Mouse (Mus musculus): Measurements from ENCODE around the gene Lbx2.

Lbx2 gene

DNA sequence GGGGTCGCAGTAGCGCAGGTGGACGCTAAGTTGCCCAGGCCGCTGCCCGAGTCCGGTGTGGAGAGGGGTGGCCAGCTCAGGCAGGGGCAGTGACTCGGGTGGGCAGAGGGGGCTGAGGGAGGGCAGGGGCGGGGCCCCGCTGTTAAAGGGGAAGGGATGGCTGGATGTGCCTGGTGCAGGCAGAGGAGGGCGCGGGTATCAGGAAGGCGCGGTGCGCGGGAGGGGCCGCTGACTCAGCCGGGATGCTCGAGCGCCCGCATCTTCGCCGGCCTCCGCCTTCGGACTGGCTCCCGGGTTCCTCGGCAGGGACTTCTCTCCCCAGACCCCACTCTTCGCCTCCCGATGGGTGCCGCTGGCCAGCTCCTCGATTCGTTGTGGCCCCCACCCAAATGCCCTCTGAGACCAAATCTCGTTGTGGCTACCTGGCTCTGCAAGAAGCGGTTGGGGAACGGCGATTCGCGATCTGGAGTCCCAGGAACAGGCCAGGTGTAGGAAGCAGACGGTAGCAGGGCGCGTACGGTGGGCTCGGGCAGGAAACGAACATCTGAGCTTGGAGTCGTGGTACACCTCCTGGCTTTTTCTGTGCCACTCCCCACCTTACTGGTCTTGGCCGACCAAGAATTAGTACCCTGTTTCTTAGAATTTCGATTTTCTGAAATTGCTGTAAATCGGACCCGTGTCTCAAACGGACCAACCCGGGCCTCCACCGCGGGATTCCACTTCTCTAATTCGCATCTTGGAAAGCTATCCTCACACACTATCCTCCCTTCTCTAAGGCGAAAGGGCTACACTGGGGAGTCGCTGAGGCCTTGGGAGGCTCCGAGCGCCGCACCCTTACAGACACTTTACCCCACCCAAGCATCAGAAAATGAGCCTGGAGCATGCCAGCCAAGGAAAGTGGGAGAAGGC is 15.6 kb upstream of the Lbx2 start:
- no peak for DNase-seq (ENCODE audit: low spot score)

DNA sequence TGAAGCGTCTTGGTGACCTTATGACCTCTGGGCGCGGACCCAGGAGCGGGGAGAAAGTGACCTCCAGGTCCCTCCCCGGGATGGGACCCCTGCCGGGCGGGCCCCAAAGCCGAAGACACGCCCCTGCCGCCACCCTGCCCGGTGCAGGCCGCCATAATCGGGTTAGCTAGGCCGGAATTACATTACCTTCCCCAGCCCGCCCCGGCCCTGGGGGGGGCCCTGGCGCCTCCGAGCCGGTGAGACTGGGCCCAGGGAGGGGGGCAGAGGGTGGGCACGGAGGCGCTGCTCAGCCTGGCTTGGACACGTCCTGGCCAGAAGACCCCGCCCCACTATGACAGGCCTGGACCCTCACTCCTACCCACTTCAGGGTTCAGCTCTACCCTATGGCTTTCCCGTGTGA is 14.9 kb upstream of the Lbx2 start:
- DNase-seq (ENCODE audit: low spot score), result peak; percentile 69

DNA sequence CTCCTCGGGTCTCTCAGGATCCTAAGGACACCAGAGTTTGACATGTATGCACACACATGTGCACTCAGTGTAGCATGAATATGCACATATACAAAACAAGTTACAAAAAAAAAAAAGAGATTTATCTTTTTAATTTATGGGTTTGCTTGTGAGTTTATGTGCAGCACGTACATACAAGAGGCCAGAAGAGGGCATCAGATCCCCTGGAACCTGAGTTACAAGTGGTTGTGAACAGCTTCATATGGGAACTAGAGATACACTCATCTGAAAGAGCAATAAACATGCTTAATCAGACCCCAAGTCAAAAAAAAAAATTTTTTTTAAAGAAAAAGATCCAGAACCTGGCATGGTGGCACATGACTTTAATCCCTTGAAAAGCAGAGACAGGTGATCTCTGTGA is 11.2 kb upstream of the Lbx2 start:
- no peak for DNase-seq (ENCODE audit: low spot score)

DNA sequence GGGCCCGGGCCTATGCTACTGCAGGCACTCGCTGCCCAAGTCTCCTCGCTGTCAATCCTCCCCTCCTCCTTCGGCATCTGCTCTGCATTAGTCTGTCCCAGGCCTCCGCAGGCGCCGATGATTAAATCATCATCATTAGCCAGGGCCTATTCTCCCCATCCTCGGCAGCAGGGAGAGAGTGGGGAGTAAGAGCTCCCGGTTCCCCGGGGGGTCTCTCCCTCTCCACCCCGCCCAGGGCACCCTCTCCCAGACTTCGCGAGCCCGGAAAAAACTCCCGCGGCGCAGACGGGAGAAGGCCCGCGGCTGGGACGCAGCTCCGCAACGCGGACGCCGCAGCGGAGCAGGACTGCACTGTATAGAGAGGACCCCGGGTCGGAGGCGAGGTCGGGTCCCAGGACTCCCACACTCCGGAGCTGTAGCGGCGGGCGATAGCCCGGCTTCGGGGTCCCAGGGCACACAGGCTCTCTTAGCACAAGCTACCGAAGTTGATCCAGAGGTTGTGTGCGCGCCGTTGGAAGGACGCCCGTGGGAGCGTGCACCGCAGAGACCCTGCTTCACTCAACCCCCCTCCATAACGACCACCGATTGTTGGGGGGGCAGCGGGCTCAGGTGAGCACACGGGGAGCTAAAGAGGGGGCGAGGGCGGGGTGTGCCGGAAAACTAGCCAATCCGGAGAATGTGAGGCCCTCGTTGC is 8.4 kb upstream of the Lbx2 start, which contains the start of gene Pcgf1:
Gene Pcgf1, plus strand, starts transcription at position 240 of the 694 bp plus-strand sequence.
- peak; percentile 64 for DNase-seq (ENCODE audit: low spot score)

DNA sequence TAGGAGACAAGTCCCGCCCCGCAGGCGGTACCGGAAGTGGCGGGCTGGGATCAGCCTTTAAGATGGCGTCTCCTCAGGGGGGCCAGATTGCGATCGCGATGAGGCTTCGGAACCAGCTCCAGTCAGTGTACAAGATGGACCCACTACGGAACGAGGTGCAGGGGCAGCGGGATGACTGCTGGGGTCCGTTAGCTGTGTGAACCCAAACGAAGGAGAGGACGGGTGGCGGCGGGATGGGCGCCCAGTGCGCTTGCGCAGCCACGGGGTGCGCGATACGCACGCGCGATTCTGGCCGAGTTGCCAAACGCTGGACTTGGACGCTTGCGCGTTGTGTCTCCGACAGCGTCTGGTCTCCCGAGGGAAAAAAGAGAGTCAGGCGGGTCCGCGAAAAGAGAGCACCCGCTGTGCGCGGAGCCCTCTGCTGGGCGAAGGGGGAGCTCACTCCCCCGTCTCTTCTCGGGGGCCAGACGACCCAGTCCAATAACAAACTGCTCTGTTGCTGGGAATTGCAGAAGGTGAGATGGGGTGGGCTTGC is 7.8 kb upstream of the Lbx2 start:
- peak; percentile 100 for DNase-seq (ENCODE audit: low spot score)

DNA sequence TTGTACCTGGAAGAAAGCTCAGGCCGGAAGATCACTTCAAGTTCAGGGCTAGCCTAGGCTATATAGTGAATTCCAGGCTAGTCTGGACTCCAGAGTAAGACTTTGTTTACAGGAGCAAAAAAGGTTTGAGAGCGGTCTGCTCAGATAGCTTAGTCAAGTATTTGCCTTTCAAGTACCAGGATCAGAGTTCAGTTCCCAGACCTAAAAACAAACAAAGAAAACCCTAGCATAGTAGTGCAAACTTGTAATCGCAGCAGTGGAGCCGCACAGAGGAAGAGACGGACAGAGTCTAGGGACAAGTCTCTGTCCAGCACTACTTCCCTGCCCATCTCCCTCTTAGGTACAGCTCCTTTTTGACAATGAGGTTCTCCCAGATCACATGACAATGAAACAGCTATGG is 6.0 kb upstream of the Lbx2 start:
- no peak for DNase-seq (ENCODE audit: low spot score)

DNA sequence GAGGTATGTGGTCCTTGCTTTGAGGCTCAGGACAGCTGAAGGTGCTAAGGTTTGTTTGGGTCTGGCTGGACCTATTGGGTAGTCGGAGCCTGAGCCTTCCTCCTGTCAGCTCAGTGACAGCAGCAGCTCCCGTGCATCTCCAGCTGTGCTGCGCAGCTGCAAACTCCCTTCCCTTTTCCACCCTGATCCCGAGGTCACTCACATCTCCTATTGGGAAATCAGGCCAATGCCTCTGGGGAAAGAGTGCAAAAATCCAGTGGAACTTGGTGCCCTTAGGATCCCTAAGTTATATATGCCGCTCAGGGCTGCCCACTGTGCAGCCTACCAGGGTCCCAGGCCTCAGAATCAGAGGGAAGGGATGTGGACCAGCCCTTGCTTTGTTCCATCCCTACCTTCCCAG is 2.7 kb upstream of the Lbx2 start:
- no peak for DNase-seq (ENCODE audit: low spot score)

DNA sequence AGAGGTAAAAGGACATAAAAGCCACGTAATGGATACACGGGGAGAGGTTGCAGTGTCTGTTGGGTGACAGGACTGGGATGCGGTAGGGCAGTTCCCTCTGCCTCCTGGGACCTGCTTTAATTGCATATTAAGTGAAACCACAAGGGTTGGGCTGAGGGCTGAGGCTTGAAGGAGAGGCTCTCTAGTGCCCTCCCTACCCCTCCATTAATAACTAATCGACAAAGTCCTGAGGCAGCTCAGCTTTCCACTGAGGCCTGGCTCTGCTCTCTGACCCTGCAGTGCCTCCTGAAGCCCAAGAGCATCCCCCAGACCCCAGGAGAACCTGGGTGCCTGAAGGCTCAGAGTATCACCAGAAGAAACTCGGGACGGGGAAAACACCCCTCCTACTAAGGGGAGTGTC is 1.7 kb upstream of the Lbx2 start:
- no peak for DNase-seq (ENCODE audit: low spot score)

DNA sequence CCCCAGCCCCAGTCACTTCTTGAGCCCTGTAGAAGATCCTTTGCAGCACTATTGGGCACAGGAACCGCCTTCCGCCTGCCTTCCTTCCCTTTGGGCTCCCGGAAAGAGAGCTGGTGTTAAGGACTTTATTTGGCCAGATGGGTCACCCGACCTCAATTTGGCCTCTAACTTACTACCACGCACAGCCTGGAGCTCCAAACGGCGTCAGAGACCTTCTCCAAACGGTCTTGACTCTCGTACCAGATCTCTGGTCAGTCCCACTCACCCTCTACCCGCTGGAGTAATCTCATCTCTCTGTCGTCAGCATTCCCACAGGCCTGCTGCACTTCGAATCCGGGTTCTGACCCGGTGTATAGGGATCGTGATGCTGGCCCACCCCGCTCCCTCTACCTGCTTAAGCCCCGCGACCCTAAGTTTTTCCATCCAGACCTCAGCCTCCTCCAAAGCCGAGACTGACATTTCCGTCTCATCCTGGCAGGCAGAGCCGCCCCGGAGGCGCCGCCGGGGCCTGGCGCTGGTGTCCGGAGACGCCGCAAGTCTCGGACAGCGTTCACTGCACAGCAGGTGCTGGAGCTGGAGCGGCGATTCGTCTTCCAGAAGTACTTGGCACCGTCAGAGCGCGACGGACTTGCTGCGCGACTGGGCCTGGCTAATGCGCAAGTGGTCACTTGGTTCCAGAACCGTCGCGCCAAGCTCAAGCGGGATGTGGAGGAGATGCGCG is 1.2 kb downstream of the Lbx2 start:
- peak; percentile 63 for DNase-seq (ENCODE audit: low spot score)

DNA sequence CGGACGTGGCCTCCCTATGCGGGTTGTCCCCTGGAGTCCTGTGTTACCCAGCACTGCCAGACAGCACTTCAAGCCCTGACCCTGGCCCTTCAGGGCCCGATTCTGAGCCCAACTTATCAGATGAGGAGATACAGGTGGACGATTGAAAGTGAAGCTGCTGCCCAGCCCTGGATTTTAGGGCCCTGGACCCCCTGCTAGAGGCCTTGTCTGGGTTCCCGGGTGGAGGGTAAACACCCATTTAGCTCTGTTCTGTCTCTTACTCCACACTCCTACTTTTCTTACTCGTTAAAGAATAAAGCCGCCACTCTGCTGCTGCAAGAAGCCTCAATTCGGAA is 1.7 kb downstream of the Lbx2 start:
- DNase-seq (ENCODE audit: low spot score), result no peak

DNA sequence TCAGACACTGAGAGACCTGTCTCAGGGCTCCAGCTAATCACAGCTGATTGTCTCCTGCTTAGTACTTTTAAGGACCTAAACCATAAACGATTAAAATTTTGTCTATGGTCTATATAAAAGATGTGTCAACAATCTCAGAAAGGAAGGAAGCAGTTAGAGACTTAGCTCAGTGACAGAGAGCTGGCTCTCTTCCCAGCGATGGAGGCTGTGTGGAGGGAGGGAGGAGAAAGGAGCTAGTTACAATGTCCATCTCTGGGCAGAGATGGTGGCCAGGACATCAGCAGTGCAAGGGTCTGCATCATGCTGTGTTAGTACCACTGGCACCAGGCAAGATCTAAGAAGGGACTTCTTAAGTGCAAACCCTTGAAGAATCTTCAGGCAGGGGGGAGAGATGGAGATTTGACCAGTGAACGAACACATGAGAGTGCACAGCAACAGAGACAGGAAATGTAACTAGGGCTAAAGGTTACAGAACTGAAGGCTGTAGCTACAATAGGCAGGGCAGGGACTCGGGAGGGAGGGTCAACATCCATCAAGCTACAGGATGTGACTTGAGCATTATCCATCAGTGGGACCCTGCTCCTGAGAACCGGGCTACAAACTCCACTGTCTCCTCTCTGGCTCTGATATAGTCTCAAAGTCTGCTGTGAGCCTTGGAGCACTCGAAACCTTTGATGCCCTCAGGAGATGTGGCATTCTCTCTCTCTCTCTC is 6.4 kb downstream of the Lbx2 start:
- DNase-seq (ENCODE audit: low spot score), result no peak

DNA sequence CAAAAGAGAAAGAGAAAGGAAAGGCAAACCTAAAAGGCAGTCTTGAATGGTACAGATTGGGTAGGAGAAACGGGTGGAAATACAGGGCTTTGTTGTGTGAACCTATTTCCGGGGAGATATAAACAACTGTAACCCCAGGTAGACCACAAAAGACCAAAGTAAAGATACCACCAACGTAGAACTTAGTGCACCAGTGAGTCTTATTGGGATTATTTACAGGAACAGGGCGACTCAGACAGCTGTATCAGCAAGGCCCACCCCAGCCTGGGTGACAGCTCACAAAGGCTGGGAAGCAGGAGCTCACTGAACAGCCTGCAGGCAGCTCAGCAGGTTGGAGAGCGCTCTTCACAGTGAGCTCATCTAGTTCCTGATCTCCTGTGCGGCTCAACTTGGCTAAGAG is 9.8 kb downstream of the Lbx2 start:
- DNase-seq (ENCODE audit: low spot score), result no peak

DNA sequence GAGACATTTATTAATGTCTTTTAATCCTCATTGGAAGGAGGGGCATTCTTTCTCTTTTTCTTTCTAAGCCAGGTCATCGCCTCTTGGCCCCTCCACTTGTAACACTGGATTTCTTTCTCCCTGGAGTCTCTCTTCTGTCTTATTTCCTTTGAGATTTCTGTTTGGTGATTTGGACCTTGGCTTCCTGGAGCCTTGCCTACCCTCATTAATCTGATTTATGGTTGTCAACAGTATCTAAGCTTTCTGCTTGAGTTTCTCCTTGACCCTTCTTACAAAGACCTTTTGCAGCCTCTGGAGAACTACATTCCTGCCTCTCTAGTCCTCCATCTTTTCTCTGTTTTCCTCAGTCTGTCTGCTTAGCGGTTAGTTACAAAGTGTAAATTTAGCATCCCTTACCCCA is 12.2 kb downstream of the Lbx2 start:
- DNase-seq (ENCODE audit: low spot score), result no peak

DNA sequence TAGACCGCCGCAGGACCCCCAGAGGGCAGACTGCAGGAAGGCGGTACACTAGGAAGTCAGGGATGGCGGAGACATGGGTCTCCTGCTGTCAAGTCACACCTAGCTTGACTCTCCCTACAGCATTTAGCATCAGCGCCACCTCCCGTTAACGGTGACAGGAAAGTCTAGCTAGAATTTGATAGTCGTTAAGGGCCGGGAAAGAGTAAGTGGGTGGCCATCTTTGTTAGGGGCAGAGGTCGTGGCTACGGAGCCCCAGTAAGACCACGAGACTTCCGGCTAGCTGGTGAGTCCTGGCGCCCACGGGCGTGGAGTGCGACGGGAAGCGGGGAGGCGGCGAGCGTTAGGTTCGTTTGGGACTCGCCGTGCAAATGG is 15.1 kb downstream of the Lbx2 start, which contains the start of the genes Ccdc142 and Gm42688:
Gene Ccdc142, plus strand, starts transcription at position 286 of the 372 bp plus-strand sequence.
Gene Gm42688, plus strand, starts transcription at position 302 of the 372 bp plus-strand sequence.
- peak; percentile 90 for DNase-seq (ENCODE audit: low spot score)

DNA sequence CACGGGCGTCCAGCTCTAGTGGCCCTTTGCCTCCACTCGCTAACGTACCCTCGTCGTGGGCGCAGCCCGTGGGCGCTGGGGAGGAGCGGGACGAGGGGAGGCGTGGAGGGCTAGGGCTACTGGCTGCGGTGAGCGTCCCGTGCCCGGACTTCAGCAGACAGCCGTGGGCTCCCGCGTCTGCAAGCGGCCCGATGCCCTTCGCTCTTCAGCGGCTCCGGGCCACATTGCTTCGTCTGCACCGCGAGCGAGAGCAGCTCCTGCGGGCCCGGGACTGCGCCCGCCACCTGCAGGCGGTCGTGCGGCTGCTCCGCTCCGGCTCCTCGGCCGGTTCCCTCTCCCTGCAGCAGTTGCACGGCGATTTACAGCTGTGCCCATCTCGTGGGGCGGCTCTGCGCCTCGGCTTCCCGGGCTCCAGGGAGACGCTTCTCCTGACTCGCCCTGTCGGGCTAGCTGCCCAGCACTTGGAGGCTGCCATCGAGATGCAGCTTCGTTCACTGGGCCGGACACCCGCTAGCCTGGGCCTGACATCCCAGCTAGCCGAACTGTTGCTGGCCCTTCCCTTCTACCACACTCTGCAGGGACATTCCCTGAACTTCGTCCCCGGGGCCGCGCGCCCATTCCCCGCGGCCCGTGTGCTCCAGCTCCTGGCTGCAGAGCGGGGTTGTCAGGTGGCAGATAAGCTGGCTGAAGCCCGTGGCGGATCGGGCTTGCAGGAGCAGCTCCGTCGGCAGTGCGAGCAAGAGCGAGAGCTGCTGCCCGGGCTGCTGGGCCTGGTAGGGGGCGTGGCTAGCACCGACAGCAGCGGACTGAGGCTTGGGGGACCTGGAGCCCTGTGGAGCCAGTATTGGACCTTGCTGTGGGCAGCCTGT is 15.8 kb downstream of the Lbx2 start:
- DNase-seq (ENCODE audit: low spot score), result peak; percentile 80

DNA sequence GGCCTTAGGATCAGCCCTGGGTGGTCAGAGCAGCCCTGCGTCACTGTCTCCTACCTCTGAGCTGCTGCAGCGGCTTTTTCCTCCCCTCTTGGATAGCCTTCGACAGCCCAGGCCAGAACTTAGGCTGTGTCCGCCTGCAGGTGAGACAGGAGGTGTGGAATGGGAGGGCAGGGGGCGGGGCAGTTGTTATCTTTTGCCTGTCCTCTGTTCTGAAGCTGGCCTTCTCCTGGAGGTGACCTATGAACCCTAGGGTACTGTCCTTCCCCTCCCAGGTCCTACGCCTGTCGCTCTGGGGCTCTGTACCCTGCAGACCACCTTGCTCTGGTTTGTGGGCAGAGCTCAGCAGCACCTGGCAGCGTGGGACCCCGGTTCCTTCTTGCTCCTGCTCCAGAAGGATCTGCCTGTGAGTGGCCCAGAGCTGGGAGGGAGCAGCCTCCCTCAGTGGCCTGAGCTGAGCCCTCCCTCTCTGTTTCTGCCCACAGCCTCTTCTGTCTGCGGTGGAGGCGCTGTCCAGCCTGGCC is 17.0 kb downstream of the Lbx2 start:
- no peak for DNase-seq (ENCODE audit: low spot score)

DNA sequence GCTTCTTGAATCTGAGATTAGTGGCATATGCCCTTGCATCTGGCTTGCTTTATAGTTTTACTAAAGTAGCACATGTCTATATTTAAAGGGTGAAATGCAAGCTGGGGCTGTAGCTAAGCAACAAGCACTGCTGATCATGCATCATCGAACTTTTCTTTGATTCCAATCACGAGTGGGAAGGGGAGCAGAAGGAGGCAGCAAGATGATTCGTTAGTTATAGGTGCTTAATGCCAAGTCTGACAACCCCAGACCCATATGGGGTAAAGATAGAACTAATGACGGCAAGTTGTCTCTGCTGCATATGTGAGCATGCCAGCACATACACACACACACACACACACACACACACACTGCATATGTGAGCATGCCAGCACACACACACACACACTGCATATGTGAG is 18.0 kb downstream of the Lbx2 start:
- DNase-seq (ENCODE audit: low spot score), result no peak

DNA sequence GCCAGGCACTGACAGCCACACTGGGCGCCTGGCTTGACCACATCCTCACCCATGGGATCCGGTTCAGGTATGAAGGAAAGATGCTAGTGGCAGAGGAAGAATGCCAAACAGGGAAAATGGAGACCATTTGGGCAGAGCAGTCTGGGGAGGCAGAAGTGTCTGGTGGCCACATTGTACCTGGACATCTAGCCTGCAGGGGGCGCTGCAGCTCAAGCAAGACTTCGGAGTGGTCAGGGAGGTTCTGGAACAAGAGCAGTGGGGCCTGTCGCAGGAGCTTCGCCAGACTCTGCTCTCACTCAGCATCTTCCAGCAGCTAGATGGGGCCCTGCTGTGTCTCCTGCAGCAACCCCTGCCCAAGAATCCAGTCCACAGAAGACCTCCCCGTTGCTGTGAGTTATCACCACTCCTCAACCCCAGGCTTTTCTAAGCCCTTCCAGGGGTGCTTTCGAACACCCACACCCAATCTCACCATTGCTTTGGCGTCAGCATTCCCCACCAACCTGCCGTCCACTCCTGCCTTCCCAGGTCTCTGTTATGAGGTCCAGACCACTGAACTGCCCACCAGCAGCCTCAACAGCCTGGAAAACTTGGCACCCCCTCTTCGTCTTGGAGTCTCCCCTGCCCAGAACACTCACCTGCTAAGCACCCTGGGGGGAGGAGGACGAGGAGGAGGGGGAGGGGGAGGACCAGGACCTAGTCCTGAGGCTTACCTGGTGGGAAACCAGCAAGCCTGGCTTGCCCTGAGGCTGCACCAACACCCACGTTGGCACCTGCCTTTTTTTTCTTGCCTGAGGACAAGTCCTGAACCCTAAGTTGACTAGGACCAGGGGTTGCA is 21.6 kb downstream of the Lbx2 start:
- DNase-seq (ENCODE audit: low spot score), result peak; percentile 89

Measured in testis, postnatal 10 days (tissue).